Mouse (Mus musculus) gastrocnemius, adult 2 months (tissue): ENCODE measurements around the gene Itih1. TPM values are rescaled to one million over a fixed set of nuclear protein-coding genes. Genes with fewer than 3 reads are reported as not detected.

Experiments used
- DNase-seq: peaks from one replicate; pipeline ENCODE4 v3.0.0; 2022
- H3K27ac ChIP-seq: fragments of 200-600 bp; 2 replicates; pipeline ENCODE4 v1.8.1; 2022; ENCODE audit warnings: mild to moderate bottlenecking
- H3K4me3 ChIP-seq: fragments of 200-600 bp; 2 replicates; pipeline ENCODE4 v1.8.1; 2022; ENCODE audit warnings: mild to moderate bottlenecking, moderate library complexity
- CTCF ChIP-seq: fragments of 200-600 bp; IDR thresholded peaks from 2 replicates; pipeline ENCODE4 v1.8.1; 2022; ENCODE audit warnings: antibody characterized with exemption, mild to moderate bottlenecking, moderate library complexity
- intact Hi-C: fragments of 180-260 bp; cut with DNase I; formaldehyde crosslinking; loops from one replicate; pipeline ENCODE4 v1.15.1; 2025
- long read RNA-seq, 2 experiments: library from polyadenylated mRNA; stranded (forward); transcript quantifications; one replicate each; pipeline ENCODE4 v2.0.0; 2021
- total RNA-seq, 2 experiments: library from RNA; stranded (reverse); gene quantifications; 2 replicates each; pipeline ENCODE4 v1.2.3; 2021

Gene Itih1
- total RNA-seq, result not detected
- long read RNA-seq, experiment 1, result 0 reads
- long read RNA-seq, experiment 2, result 0 reads

- H3K4me3 ChIP-seq, result no peak within 1 kb of the TSS
- TF ChIP-seq CTCF, result no peak
- intact Hi-C loops, result no loop called here
- peak within 1 kb of the TSS; percentile 64 for H3K27ac ChIP-seq
- DNase-seq, result no peak
These were observed at the start of gene Itih1 for GRCm38 (mm10) chr14:30943038-30943437. Gene Itih1, minus strand, starts transcription at chr14:30943289.

GRCm38 (mm10) chr14:30976222-30976621 lies 33.1 kb upstream of the Itih1 start:
- intact Hi-C loops, result no loop called here
- Histone ChIP-seq H3K4me3 (no peak overlapping the region), H3K27ac (no peak overlapping the region)
- no peak for TF ChIP-seq CTCF
- DNase-seq, result no peak

GRCm38 (mm10) chr14:30974204-30974603 lies 31.1 kb upstream of the Itih1 start:
- Histone ChIP-seq H3K4me3 (no peak overlapping the region), H3K27ac (no peak overlapping the region)
- DNase-seq, result peak; percentile 18
- no peak for TF ChIP-seq CTCF
- intact Hi-C loops, result no loop called here

GRCm38 (mm10) chr14:30960366-30960765 lies 17.3 kb upstream of the Itih1 start:
- intact Hi-C loops, result no loop called here
- no peak for TF ChIP-seq CTCF
- no peak overlapping the region for H3K27ac ChIP-seq
- no peak for DNase-seq
- H3K4me3 ChIP-seq, result no peak overlapping the region

DNA sequence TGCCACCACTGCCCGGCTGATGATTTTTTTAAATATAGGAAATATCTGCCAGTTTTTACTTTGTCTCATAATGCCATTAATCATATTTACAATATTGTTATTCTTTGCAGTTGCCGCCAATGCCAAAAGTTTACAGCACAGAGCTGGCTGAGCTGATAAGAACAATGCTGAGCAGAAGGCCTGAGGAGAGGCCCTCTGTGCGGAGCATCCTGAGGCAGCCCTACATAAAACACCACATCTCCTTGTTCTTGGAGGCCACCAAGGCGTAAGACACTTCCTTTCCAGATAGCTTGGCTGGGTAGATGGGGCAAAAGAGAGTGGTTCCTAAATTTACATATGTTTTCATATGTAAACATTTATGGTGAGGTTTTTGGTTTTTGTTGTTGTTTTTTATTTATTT lies 15.9 kb upstream of the Itih1 start:
- DNase-seq, result no peak
- no peak overlapping the region for H3K27ac ChIP-seq
- no peak for TF ChIP-seq CTCF

DNA sequence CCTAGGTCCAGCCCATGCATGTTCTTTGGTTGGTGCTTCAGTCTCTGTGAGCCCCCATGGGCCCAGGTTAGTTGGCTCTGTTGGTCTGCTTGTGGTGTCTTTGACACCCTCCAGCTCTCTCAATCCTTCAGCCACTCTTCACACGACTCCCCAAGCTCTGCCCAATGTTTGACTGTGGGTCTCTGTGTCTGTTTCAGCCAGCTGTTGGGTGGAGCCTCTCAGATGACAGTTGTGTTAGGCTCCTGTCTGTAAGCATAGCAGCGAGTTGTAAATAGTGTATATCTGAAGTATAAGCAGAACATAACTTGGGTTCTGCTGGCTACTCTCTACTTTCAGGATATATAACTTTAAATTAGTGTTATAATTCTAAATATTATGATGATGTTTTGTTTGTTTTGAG lies 15.4 kb upstream of the Itih1 start:
- DNase-seq, result no peak
- Histone ChIP-seq H3K27ac (no peak overlapping the region), H3K4me3 (no peak overlapping the region)
- TF ChIP-seq CTCF, result no peak
- intact Hi-C loops, result no loop called here

More for the DNA sequence above, 15.9 kb upstream of the Itih1 start:
- intact Hi-C loops, result no loop called here
- no peak overlapping the region for H3K4me3 ChIP-seq

GRCm38 (mm10) chr14:30951154-30951825 lies 8.2 kb upstream of the Itih1 start, which contains the start of gene Nek4:
Gene Nek4, plus strand, starts transcription at chr14:30951377.
- intact Hi-C loops, result no loop called here
- Histone ChIP-seq H3K4me3 (peak within 1 kb of the TSS; percentile 73), H3K27ac (peak within 1 kb of the TSS; percentile 91)
- TF ChIP-seq CTCF, result peak; percentile 32
- peak; percentile 98 for DNase-seq

DNA sequence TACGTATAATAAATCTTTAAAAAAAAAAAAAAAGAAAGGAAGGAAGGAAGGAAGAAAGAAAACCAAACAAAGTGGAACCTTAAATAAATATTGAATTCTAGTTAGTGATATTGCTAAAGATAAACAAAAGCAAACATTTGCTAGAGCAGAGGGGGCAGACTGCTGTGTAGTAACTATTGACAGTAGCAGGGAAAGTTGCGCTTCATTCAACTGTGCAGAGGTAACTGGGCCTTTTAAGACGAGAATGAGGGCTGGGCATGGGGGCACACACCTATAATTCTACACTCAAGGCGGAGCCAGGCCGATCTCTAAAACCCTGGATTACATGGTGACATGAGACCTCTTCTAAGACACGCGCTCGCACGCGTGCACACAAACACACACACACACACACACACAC lies 6.9 kb upstream of the Itih1 start:
- TF ChIP-seq CTCF, result no peak
- Histone ChIP-seq H3K4me3 (no peak overlapping the region), H3K27ac (no peak overlapping the region)
- DNase-seq, result no peak
- intact Hi-C loops, result no loop called here

DNA sequence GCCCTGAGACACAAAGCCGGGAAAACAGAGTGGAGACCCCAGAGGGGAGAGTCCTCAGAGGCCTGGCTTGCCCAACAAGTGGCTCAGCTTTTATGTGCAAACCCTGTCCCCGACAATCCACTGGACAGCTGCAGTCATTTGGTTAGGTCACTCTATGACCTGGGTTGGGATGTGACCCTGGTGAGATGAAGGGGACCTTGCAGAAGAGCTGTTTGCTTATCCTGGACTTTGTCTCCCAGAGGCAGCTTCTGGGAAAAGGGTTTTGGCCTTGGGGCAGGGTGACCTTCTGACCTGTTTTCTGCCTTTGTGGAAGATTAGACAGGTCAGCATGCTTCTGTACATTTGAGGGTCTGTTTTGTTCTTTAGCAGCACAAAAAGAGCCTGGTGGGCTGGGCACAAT lies 1.7 kb upstream of the Itih1 start:
- no peak for TF ChIP-seq CTCF
- intact Hi-C loops, result loop anchor here (2.0 kb wide), 1 partner anchor 78 kb away; no protein-coding TSS in a partner anchor
- Histone ChIP-seq H3K27ac (no peak overlapping the region), H3K4me3 (no peak overlapping the region)
- no peak for DNase-seq

DNA sequence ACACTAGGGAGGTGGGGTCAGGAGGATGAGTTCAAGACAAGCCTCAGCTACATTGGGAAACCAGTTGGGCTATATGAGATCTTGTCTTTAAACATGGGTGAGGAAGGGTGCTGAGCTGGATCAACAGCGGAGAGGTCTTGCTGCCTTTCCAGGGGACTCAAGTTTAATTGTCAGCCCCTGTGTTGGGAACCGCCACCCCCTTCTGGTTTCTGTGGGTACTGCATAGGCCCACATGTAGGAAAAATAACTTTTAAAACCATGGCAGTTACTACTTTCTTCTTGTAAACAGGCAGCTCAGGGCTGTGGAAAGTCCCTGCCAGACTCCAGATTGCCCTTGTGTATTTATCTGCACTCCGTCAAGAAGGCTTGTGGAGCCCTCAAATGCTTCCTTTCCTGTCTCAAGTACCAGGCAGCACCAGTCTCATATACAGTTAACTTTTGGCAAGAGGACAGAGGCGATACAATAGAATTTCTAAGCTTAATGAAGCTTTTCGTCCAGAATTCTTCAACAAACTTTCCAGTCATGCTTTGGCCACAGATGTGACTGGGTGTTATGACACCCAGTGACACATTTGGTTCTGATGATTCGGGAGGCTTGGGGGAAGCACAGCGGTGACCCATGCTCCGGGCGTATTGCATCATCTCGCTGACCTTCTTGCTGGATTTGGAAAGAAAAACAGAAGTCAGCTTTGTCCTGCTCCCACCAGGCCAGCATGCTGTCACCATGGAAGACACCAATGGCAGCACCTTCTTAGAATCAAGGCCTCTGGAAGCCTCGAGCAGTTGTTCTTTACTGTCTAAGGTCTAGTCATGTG lies 978 bp upstream of the Itih1 start:
- Histone ChIP-seq H3K27ac (peak overlapping the region; percentile 64), H3K4me3 (no peak overlapping the region)
- peak; percentile 83 for TF ChIP-seq CTCF
- intact Hi-C loops, result loop anchor here (2.0 kb wide), 1 partner anchor 77 kb away; no protein-coding TSS in a partner anchor
- DNase-seq, result peak; percentile 67

DNA sequence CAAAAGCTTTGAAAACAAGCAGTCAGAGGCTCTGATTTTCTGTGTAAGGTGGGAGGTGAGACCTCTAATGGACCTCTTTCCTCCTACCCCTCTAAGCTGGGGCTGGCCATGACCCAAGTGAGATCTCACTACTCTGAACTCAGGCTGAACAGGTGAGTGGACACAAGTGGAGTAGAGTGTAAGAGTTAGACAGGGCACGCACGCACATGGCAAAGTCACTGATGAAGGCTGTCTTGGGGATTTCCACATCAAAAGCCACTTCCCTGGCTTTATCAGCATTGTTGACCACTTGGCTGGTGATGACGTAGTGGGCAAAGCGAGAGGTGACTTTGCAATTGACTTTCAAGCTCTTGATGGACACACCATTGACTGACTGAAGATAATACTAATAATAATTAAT lies 835 bp downstream of the Itih1 start:
- intact Hi-C loops, result no loop called here

DNA sequence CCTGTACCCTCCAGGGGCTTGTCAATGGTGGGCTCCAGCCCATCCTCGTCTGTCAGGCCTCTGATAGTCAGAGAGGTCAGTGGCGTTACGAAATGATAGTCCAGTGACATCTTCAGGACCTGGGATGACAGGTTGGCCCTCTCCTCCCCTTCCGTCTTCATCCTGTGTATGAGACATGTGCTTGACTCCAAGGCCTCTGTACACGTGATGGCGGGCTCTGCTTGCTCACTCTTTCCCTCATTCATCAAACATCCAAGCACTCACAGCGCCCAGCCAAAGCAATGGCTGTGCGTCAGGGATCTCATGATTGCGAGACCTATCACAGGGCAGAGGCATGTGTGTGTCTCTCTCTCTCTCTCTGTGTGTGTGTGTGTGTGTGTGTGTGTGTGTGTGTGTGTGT lies 9.7 kb downstream of the Itih1 start:
- no peak for TF ChIP-seq CTCF
- intact Hi-C loops, result no loop called here
- no peak overlapping the region for H3K27ac ChIP-seq
- H3K4me3 ChIP-seq, result no peak overlapping the region
- DNase-seq, result no peak

More for the DNA sequence above, 835 bp downstream of the Itih1 start:
- TF ChIP-seq CTCF, result no peak
- no peak overlapping the region for H3K4me3 ChIP-seq
- no peak for DNase-seq
- no peak overlapping the region for H3K27ac ChIP-seq

DNA sequence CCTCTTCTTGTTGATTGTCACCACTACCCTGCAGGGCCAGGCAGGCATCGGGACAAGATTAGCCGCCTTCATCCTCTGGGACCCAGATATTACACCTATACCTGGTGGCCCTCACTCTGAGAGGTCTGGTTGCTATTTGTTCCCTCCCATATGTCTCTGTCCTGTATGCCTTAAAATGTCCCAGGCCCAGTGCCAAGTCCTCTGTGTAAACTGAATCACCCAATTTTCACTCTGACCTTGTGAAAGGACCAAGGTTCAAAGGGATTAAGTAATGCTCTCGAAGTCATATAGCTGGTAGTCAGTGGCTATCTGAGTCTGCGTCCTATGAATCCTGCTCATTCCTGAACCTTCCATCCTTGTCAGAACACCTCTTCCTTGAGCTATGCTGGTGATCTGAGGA lies 12.7 kb downstream of the Itih1 start:
- H3K27ac ChIP-seq, result no peak overlapping the region
- DNase-seq, result no peak
- intact Hi-C loops, result no loop called here
- no peak overlapping the region for H3K4me3 ChIP-seq
- no peak for TF ChIP-seq CTCF
